Mouse (Mus musculus) c-Kit-positive CD71-positive TER-119-negative erythroid progenitor cells, embryonic 14.5 days (primary cell): ENCODE data around the gene Casp9.

Experiments used
- DNase-seq: peaks from one replicate; pipeline ENCODE4 v3.0.0-alpha.2; 2013; ENCODE audit warnings: low read depth

The Casp9 gene

GRCm38 (mm10) chr4:141781201-141781985 is 12.0 kb upstream of the Casp9 start:
- DNase-seq = no peak

GRCm38 (mm10) chr4:141784835-141785234 is 8.6 kb upstream of the Casp9 start:
- DNase-seq = no peak

GRCm38 (mm10) chr4:141786141-141786540 is 7.3 kb upstream of the Casp9 start:
- DNase-seq = no peak

- DNase-seq = no peak
Observed at GRCm38 (mm10) chr4:141787046-141787445, 6.4 kb upstream of the Casp9 start.

GRCm38 (mm10) chr4:141787462-141787861 is 6.0 kb upstream of the Casp9 start:
- DNase-seq = no peak

- DNase-seq = peak; percentile 48
Observed at GRCm38 (mm10) chr4:141789564-141790218, 3.7 kb upstream of the Casp9 start.

GRCm38 (mm10) chr4:141790524-141790990 is 2.9 kb upstream of the Casp9 start, which contains the start of gene Dnajc16:
Dnajc16 (minus strand) TSS chr4:141790931.
- DNase-seq = peak; percentile 98

GRCm38 (mm10) chr4:141791486-141791885 is 1.9 kb upstream of the Casp9 start:
- DNase-seq = no peak

GRCm38 (mm10) chr4:141791951-141792350 is 1.5 kb upstream of the Casp9 start:
- DNase-seq = no peak

- no peak for DNase-seq
Observed at GRCm38 (mm10) chr4:141792554-141793281, 694 bp upstream of the Casp9 start.

DNA sequence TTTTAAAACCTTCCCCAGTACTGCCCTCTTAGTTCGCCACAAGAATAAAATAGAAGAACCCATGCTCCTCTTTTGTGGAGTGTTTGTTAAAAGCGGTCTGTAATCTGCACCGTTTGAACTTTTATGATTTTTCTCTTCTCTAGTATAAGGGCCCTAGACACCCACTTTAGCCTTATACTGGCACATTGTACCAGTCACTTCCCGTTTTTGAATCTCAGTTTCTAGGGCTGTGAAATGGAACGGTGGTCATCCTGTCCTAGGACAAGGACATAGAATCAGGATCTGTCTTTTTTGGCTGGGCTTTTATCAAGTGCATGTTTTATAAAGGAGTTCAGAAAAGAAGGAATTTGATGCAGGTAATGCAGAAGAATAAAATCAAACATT is 732 bp downstream of the Casp9 start:
- DNase-seq = no peak

DNA sequence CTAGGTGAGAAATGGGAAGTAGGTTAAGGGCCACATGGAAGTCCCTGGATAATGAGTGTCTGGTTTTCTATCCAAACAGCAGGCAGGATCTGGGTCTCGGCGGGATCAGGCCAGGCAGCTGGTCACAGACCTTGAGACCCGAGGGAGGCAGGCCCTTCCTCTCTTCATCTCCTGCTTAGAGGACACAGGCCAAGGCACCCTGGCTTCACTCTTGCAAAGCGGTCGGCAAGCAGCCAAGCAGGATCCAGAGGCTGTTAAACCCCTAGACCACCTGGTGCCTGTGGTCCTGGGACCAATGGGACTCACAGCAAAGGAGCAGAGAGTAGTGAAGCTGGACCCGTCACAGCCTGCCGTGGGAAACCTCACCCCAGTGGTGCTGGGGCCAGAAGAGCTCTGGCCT is 2.9 kb downstream of the Casp9 start:
- no peak for DNase-seq

DNA sequence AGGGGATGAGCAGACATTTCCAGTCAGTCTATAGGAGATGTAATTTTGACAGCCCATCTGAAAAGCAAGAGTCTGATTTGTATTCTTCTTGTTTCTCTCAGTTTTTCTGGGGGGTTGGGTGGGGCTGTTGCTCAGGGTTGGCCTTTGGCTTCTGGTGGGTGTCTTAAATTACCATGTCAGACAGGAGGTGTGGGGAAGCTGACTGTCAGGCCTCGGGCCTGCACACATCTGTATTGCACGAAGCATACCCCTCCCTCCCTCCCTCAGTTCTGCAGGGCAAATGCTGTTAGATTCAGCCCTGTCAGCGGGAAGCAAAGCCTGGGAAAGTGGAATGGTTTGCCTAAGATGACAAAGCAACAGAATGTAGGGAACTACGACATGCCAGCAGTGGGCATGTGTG is 3.5 kb downstream of the Casp9 start:
- no peak for DNase-seq

DNA sequence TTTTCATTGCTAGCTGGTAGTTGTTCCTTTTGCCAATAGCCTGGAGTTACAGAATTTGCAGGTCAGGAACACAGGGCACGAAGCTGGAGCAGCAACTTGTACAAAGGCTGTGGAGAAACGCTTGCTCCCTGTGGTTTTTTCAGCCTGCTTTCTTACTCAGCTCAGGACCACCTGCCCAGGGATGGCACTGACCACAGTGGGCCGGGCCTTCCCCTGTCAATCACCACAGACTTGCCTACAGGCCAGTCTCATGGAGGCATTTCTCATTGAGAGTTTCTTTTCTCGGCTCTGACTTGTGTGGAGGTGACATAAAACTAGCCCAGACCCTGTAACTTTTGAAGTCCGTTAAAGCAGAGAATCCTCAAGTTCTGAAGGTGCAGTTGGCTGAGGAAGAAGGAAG is 4.1 kb downstream of the Casp9 start:
- DNase-seq = no peak

GRCm38 (mm10) chr4:141804105-141804504 is 10.7 kb downstream of the Casp9 start:
- no peak for DNase-seq

- no peak for DNase-seq
Observed at GRCm38 (mm10) chr4:141805886-141806285, 12.5 kb downstream of the Casp9 start.

- peak; percentile 35 for DNase-seq
Observed at GRCm38 (mm10) chr4:141809850-141810464, 16.5 kb downstream of the Casp9 start.

DNA sequence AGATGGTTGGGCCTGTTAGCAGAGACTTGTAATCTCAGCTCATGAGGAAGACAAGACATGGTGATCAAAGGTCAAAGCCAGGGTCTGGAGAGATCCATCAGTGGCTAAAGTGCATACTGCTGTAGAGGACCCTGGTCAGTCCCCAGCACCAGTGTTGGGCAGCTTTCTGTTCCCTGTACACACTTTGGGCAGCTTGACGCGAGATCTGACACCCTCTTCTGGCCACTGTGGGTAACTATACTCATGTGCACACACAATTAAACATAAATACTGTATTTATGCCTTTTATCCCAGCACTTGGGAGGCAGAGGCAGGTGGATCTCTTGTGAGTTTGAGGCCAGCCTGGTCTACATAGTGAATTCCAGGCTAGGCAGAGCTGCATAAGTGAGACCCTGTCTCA is 17.6 kb downstream of the Casp9 start:
- DNase-seq = no peak

DNA sequence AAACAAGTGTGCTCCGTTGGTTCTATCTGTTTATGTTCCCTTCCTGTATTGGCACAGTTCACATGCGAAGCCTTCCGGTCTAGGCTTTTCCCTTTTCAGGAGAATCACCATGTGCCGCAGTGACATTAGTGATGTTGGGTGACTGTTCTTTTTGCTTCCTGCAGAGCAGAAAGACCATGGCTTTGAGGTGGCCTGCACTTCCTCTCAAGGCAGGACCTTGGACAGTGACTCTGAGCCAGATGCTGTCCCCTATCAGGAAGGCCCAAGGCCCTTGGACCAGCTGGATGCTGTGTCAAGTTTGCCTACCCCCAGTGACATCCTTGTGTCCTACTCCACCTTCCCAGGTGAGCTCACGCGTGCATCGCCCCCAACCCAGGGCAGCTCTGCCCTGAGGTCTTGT is 18.0 kb downstream of the Casp9 start:
- no peak for DNase-seq

DNA sequence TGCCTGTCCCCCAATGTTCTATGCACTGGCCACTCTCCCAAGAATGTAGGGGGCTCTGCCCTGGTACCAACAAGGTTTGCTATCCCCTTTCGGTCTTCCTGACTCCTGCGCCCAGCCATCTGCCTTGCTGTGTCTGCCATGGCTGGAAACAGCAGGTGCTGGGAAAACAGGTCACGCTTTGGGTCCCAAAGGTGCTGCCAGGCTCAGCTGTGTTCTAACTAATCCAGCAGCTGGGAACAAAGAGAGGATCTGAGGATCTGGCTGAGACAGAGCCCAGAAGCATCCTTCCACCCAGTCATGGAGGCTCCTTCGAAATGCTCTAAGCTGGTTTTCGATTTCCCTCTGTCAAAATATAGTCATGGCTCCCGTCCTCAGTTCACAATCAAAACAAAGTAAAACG is 22.9 kb downstream of the Casp9 start:
- DNase-seq = no peak

DNA sequence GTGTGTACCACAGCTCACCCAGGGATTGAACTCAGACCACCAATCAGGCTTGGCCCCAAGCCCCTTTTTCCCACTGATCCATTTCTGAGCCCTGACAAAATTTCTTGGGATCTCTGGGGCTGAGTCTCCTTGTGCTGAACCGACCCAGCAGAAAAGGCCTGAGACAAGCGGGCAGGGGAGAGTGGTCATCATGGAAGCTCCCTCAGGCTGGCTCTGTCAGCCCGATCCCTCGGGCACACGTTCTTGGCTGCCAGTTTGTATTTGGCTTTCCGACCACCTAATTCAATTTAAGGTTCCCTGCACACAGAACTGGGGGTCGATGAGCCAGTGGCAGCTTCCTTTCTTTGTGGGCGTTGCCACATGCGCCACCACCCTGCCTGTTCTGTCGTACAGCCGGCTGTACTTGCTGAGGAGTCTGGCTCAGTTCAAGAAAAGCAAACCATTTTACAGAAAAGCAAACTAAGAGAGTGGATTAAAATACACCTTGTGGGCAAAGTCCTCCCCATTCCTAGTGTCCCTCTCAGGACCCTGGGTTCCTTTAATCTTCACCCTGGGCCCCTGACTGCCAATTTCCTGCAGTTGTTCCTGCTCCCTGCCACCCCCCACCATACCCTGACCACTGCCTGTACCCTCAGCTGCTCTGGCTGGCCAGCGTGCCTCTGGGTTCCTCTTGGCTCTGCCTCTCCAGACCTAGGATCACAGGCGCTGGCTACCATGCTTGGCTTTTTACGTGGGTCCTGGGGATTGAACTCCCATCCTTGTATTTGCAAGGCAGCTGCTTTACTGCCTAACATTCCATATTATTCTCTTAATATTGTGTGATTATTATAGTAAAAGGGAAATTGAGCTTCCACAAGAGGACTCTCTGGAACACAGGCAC is 23.6 kb downstream of the Casp9 start:
- DNase-seq = no peak
